Mouse (Mus musculus) lung, adult 2 months (tissue): ENCODE data around the gene Elmo1.

Experiments
- CTCF ChIP-seq: fragments of 200-500 bp; IDR thresholded peaks from 2 replicates; pipeline ENCODE4 v1.5.1; 2011; ENCODE audit warnings: mild to moderate bottlenecking, low read length, control low read depth; ENCODE audit not compliant: insufficient read depth
- POLR2A ChIP-seq: fragments of 200-500 bp; IDR thresholded peaks from 2 replicates; pipeline ENCODE4 v1.6.1; 2011; ENCODE audit warnings: low read depth, mild to moderate bottlenecking, control low read depth, low read length, borderline replicate concordance; ENCODE audit errors: extremely low read depth

GRCm38 (mm10) chr13:20124965-20125364 lies 34.6 kb downstream of the Elmo1 start:
- TF ChIP-seq CTCF (no peak), POLR2A (no peak)
